Mouse (Mus musculus) thymus, postnatal 0 days (tissue): ENCODE data around the gene Kdm5a. TPM values are rescaled to one million over a fixed set of nuclear protein-coding genes. Genes with fewer than 3 reads are reported as not detected.

Experiments
- DNase-seq: peaks from one replicate; pipeline ENCODE4 v3.0.0-alpha.2; 2015; ENCODE audit warnings: low spot score
- polyA plus RNA-seq: library from polyadenylated mRNA; unstranded; fragments of >200 nt; fragmentation: Nextera tagmentation; extraction: Ambion mirVana; gene quantifications from 2 replicates; pipeline ENCODE4 v1.2.1, GENCODE M21; 2015

Gene Kdm5a
- polyA plus RNA-seq, 1 experiment from 2014 or later, result 78.3 TPM

DNA sequence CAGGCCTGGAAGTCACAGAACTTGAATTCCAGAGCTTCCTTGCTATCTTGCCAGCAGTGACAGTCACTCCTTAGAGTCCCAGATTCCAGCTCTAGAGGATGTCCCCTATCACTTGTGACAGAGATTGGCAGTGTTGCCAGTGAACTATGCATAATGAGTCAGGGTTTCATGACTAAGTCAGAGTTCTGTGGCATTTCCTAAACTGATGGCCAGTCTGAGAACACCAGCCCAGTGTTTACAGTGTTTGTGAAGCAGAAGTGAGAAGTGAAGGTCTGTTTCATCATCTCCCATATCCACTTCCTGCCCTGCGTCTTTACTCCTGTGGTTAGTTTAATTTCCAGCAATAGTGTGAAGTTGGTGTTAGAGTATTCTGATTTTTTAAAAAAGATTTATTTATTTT is 106.7 kb downstream of the Kdm5a start:
- no peak for DNase-seq

DNA sequence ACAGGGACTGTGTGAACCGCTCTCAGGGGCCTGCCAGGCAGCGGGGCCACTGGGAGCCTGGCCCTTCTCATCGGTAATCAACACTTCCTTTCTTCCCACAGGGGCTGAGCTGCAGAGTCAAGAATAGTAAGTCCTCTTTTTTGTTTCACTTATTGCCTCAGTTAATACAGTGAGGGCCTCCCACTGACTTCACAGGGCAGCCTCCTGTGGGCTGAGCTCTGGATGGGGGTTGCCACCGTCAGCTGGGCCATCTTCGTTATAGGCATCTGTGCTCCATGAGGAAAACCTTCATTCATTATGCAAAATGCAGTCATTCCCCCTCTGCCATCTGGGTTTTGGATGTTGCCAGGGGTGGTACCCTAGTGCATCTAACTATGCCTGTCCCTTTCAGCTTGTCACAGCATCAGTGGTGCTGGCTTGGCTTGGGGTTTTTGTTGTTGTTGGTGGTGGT is 108.1 kb downstream of the Kdm5a start:
- DNase-seq, result no peak

DNA sequence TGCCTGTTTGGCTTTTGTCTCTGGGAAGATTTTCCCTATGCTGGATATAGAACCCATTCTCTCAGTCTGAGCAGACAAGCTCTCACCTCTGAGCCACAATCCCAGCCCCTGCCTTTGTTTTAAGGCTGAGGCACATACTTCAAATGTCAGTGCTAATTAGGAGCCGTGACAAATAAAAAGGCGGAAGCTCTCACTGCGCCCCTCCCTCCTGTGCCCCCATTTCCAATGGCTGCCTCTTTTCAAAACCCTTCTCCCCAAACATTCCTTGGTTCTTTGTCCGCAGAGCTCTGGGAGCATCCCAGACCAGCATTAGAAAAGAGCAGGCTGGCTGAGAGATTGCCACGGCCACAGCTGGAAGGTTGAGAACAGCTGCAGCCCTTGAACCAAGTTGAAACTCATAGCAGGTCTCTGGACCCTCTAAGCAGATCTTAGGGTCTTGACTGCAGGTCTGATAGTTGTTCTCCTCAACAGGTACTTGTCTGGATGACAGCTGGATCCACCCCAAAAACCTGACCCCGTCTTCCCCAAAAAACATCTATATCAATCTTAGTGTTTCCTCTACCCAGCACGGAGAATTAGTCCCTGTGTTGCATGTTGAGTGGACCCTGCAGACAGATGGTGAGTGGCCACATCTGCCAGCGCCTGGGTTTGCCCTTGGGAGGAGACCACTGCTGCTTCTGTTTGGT is 108.7 kb downstream of the Kdm5a start:
- no peak for DNase-seq

DNA sequence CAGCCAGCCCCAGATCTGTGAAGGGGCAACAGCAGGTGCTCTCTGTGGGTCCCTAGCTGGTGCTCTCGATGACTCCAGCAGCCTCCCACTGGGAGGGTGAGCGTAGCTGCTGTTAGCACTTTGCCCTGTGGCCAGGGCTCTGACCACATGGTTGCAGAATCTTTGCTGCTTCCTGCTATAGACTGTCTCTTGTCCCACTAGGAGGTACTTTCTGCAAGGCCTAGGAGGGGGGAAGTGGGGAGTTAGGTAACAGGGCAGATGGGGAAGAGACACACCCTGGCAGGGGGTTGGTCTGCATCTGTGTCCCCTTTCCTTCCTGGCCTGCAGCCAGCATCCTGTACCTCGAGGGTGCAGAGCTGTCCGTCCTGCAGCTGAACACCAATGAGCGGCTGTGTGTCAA is 109.5 kb downstream of the Kdm5a start:
- DNase-seq, result no peak

DNA sequence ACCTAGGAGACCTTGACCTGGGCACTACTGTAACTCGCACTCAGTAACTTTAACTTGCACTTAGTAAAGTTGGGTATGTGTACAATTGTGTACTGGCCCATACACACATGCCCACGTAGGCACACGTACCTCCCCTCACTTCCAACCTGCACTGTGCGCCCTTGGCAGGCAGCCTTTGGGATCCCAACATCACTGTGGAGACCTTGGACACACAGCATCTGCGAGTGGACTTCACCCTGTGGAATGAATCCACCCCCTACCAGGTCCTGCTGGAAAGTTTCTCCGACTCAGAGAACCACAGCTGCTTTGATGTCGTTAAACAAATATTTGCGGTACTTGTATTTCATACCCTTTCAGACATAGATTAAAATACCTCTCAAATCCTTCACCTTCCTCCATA is 111.4 kb downstream of the Kdm5a start:
- DNase-seq, result no peak

DNA sequence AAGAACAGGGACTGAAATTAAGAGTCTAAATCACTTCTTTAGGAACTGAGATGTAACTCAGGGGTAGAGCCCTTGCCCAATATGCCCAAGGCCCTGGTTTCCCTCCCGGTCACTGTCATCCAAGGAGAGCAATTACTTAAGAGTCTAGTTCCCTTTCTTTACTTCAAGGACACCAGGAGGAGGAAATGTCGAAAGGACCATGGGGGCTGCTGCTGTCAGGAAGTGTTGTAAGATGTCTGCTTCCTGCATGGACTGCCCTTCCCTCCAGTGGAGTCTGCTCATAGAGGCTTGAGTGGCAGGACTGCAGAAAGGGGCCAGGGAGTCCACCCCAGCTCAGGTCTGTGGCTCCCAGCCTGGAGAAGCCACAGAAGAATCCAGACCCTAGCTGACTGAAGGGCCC is 115.4 kb downstream of the Kdm5a start:
- no peak for DNase-seq

DNA sequence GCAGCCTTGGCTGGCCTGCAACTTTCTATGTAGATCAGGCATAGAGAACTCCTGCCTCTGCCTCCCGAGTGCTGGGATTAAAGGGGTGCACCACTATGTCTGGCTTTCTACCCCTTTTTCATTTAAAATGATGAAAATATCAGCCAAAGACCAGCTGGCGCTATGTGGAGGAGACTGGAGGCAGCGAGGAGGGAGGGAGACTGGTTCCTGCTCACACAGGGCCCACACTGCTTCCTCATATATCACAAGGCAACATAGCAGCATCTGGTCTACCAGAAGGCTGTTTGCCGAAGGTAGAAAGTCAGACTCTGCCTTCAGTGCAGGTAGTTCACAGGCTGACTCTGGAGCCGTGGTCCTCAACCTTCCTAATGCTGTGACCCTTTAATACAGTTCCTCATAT is 116.4 kb downstream of the Kdm5a start:
- no peak for DNase-seq

DNA sequence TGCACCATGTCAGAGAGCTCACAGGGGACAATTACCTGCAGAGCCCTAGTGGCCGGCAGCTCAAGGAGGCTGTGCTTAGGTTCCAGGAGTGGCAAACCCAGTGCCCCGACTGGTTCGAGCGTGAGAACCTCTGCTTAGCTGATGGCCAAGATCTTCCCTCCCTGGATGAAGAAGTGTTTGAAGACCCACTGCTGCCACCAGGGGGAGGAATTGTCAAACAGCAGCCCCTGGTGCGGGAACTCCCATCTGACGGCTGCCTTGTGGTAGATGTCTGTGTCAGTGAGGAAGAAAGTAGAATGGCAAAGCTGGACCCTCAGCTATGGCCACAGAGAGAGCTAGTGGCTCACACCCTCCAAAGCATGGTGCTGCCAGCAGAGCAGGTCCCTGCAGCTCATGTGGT is 117.6 kb downstream of the Kdm5a start:
- DNase-seq, result peak; percentile 46

DNA sequence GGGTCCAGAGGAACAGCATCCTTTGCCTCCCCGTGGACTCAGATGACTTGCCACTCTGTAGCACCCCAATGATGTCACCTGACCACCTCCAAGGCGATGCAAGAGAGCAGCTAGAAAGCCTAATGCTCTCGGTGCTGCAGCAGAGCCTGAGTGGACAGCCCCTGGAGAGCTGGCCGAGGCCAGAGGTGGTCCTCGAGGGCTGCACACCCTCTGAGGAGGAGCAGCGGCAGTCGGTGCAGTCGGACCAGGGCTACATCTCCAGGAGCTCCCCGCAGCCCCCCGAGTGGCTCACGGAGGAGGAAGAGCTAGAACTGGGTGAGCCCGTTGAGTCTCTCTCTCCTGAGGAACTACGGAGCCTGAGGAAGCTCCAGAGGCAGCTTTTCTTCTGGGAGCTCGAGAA is 118.1 kb downstream of the Kdm5a start:
- DNase-seq, result no peak

DNA sequence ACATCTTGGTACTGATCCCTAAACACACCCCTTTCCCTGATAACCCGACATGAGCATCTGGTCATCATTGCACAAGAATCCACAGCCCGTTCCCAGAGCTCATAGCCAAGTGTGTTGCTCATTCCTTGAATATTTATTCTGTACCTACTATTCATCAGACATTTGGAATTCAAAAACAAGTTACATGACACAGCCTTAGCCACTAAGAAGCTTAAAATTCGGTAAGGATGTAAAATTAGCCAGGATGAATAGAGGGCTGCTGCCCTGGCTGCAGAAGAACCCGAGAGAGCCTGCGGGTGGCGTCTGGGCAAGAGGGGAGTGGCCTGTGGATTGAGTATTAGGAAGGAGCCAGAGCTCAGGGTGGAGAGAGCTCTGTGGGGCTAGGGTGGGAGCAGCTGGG is 118.8 kb downstream of the Kdm5a start:
- no peak for DNase-seq

DNA sequence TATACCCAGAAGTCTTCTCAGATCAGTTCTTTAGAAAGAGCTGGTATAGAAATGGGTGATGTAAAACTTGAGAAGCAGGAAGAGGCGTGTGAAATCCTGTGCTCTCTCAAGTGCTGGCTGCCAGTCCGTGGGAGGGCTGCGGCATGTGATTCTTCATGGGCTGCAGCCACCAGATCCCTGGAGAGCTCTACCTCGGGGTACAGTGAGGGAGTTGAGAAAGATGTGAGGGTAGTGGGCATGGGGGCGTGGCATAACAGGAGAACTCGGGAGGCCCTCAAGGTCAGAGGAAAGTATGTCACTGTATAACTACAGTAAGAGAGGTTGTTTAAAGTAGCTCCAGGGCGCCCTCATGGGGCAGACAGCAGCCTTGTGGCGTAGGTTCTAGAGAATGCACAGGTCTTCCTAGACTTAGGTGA is 119.3 kb downstream of the Kdm5a start:
- peak; percentile 72 for DNase-seq

DNA sequence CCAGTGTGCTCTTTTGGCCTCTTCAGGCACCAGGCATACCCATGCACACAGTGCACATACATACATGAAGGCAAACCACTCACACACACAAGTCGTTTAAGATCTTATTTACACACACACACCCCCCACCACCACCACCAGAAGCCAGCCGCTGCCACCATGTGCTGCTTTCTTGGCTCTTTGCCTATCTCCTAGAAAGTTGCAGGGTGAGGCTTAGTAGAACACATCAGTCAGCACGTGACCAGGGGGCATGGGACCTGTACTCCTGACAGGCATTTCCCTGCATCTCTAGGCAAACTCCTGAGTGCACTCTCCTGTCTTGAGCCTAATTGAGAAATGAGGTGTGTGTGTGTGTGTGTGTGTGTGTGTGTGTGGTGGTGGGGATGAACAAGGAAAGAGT is 121.1 kb downstream of the Kdm5a start:
- no peak for DNase-seq

DNA sequence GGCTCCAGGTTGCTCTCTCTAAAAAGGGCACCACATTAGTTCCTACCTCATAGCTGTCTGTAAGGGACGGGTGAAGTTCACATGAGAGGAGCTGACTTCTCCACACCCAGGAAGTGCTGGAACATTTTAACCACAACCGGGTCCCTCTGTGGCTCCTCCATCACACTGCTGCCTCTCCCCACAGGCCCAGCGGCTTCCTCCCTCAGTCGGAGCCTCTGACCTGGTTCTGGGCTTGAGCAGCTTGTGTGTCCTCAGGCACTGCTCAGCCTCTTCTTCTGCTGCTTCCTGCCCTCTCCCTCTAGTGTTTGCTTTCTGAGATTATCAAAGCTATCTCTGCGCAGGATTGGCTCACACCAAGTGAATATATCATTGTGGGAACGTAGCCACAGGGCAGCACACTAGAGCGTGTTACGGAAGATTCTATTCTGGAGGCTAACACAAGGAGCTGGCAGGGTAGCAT is 122.2 kb downstream of the Kdm5a start:
- peak; percentile 77 for DNase-seq

DNA sequence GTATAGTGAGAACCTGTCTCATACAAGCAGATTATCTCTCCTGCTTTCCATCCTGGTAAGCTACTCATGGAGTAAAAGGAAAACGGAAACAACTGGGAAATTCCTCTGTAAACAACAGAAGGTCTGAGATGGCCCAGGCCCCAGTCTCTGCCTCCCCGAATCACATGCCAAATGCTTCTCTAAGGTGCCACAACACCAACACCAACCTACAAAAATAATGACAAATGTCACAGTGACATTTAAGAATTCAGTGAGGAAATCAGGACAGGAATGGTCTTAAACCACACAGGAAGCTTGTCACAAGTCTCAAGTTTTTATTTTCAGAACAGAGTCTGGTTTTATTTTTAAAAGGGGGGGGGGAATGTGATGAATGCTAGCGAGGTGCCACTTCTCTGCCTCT is 124.7 kb downstream of the Kdm5a start:
- DNase-seq, result no peak

DNA sequence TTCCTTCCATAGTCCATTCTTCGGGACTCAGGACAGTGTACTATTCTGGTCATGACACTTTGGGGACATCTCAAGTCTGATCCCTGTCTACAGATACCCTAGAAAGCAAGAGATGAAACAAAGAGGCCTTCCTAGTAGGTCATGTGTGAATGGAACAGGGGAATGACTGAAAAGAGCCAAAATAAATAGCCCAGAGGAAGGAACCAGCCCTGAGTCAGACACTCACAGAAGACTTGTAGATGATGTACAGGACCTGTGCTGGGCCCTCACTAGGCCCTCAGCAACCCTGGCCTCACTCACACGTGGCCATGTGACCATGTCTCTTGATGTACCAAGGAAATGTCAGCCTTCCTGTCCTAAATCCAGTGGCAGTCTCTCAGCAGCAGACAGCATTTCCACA is 125.5 kb downstream of the Kdm5a start:
- DNase-seq, result no peak

DNA sequence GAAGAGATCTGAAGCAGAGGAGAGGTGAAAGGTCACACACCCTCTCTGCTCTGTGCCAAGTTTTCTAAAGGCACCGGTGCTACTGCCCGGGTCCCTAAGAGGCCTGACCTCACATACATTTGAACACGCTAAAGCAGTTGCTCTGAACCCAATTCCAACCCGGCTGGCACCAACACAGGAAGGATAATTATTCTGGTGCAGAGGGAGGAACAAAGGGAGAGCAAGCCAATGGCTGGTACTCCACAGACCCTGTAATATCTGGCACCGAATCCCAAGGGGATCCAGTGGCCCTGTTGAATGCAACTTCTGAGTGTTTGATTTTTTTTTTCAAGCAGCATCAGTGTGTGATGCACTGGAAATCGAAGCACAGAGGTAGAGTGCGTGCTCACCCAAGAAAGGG is 127.1 kb downstream of the Kdm5a start:
- no peak for DNase-seq

DNA sequence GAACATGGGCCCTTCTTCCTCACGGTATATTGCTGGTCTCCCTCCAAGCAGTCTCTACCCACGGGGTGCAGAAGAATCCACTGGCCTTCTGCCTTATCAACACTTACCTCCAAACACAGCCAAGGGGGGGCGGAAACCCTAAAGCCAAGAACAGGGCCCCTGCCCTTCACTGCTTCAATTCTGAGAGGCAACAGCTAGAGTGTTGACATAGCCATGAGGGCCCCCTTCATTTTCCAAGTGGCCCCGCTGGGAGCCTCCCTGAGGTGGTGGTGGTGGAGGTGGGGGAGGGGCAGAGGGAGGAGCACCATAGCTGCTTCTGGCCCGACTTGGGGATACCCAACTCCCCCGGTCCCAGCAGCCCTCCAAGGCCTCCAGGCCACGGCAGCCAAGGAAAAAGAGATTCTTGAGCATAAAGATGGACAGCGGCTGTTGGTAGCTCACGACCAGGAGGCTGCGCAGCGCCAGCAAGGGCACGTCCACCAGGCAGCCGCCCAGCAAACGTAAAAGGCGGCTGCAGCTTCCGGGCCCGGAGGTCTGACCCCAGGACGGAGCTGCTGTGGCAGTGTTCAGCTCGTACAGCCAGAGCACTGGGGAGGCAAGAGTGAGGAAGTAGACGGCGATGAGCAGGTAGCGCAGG is 128.1 kb downstream of the Kdm5a start:
- no peak for DNase-seq

DNA sequence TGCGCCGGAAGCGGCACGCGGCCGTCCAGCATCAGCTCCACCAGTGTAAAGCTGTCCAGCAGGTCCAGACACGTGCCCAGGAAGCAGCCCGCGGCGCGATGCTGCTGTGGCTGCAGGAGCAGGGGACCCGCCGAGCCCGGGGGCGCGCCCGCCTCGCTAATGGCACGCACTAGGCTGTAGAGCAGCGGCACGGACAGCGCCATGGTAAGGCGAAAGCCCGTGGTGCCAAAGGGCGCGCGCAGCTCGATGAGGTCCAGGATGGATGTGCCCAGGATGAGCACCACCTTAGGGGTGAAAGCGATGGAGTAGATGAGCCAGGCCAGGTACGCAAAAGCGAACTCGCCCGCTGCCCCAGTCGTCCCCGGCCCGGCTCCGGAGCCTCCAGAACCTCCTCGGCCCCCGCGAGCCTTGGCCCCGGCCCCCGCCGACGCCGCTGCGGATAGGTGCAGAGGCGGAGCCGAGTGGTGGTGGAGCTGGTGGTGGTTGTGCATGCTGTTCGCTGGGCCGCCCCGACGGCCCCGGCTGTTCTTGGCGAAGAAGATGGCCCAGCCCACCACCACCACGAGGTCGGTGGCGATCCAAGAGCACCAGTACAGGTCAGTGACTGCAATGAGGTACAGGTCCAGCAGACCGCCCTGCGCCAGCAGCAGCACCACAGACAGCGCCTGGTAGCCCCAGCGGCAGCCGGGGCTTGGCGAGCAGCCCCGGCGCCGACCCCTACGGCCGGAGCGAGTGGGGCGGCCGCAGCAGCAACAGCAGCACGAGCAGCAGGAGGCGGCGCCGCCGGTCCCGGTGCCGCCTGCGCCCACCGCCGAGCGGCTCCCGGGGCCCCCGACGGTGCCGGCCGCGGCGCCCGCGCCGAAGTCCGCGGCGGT is 128.8 kb downstream of the Kdm5a start:
- DNase-seq, result no peak

DNA sequence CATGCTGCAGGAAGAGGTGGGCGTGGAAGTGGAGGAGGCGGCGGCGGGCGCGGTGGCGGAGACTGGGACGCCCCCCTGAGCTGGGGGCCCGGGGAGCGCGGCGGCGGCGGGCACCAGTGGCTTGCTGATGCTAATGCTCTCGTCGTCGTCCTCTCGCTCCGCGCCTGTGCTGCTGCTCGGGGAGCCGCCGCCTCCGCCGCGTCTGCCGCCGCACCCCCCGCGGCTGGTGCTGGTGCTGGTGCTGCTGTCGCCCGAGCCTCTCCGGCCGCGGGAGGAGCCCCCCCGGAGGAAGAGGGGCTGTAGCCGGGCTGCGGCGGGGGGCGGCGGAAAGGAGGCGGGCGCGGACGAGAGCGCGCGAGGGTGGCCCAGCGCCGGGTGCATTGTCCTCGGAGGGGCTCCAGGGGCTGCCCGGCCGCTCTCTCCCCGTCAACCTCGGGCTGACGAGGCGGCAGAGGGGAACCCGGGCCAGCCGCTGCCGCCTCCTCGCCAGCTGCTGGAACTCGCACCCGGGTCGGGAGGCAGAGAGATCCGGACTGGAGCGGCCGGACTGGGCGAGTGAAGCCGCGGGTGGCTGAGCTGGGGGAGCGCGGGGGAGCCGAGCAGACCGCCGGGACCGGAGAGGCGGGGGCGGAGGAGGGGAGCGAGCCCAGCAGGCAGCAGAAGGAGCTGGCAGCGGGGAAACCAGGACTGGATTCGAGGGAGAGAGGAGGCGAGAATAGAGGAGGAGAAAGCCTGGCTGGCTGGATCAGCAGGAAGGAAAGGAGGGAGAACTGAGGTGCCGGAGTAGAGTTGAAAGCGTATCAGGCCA is 129.7 kb downstream of the Kdm5a start, which contains the start of gene Tmem121b:
Gene Tmem121b, minus strand, starts transcription at position 434 of the 808 bp plus-strand sequence.
- DNase-seq, result peak; percentile 35
